Mouse (Mus musculus) hindbrain, embryonic 13.5 days (tissue): ENCODE data around the gene Luzp1. TPM values are rescaled to one million over a fixed set of nuclear protein-coding genes. Genes with fewer than 3 reads are reported as not detected.
A peak's percentile ranks its signal among the peaks of the same experiment; 100 is the strongest.

ENCODE experiments used
- ATAC-seq: fragments of 200-750 bp; cut with Nextera tagmentation; 2 replicates; pipeline ENCODE4 v1.8.0; 2017; ENCODE audit warnings: moderate TSS enrichment; ENCODE audit not compliant: low FRiP score
- H3K27ac ChIP-seq: fragments of 300-500 bp; sonication (generic); 2 replicates; pipeline ENCODE4 v1.5.1; 2015; ENCODE audit warnings: inconsistent platforms, mild to moderate bottlenecking, moderate library complexity
- H3K27me3 ChIP-seq: fragments of 300-500 bp; sonication (generic); 2 replicates; pipeline ENCODE4 v1.6.1; 2015; ENCODE audit warnings: mild to moderate bottlenecking, inconsistent platforms
- H3K36me3 ChIP-seq: fragments of 300-500 bp; sonication (generic); 2 replicates; pipeline ENCODE4 v1.6.1; 2015; ENCODE audit warnings: mild to moderate bottlenecking, inconsistent platforms
- H3K4me1 ChIP-seq: fragments of 300-500 bp; sonication (generic); replicated peaks from 2 replicates; pipeline ENCODE4 v1.6.1; 2015; ENCODE audit warnings: inconsistent platforms
- H3K4me2 ChIP-seq: fragments of 300-500 bp; sonication (generic); 2 replicates; pipeline ENCODE4 v1.6.1; 2015; ENCODE audit warnings: inconsistent platforms, mild to moderate bottlenecking, moderate library complexity
- H3K4me3 ChIP-seq: fragments of 300-500 bp; sonication (generic); 2 replicates; pipeline ENCODE4 v1.5.1; 2015; ENCODE audit warnings: mild to moderate bottlenecking, inconsistent platforms
- H3K9ac ChIP-seq: fragments of 300-500 bp; sonication (generic); 2 replicates; pipeline ENCODE4 v1.6.1; 2015; ENCODE audit warnings: mild to moderate bottlenecking, inconsistent platforms
- H3K9me3 ChIP-seq: fragments of 300-500 bp; sonication (generic); 2 replicates; pipeline ENCODE4 v1.6.1; 2016; ENCODE audit warnings: inconsistent platforms
- WGBS: fragments of 180-500 bp; shearing (Covaris S2); methylation state at CpG from one replicate; pipeline ENCODE4 v1.1.7; 2015; 5-methylcytosine and 5-hydroxymethylcytosine counted together
- polyA plus RNA-seq: library from polyadenylated mRNA; unstranded; fragments of >200 nt; fragmentation: Nextera tagmentation; extraction: Ambion mirVana; gene quantifications from 2 replicates; pipeline ENCODE4 v1.2.1, GENCODE M21; 2015

The Luzp1 gene
- polyA plus RNA-seq, 1 experiment from 2014 or later: 76.1 TPM

DNA sequence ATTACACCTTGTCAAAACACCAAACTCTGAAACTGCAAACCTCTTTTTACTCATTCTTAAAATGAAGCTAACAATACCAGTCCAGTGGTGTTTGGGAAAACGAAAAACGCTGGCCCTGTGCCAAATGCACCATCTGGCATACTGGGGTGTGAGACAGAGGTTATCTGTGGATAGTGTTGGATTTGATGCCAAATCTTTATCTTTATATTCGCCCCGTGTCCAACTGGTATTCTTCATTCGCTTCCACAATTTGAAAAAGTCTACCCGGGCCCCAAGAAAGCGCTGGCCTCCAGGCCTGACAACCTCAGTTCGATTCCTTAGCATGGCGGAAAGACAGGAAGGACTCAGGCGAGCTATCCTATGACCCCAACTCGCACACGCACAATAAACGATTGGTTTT is 131.9 kb downstream of the Luzp1 start:
- no peaks in the 10 kb centered on the region for H3K9me3 ChIP-seq
- 2% methylated on average over 13 of the region's 13 CpGs for WGBS

DNA sequence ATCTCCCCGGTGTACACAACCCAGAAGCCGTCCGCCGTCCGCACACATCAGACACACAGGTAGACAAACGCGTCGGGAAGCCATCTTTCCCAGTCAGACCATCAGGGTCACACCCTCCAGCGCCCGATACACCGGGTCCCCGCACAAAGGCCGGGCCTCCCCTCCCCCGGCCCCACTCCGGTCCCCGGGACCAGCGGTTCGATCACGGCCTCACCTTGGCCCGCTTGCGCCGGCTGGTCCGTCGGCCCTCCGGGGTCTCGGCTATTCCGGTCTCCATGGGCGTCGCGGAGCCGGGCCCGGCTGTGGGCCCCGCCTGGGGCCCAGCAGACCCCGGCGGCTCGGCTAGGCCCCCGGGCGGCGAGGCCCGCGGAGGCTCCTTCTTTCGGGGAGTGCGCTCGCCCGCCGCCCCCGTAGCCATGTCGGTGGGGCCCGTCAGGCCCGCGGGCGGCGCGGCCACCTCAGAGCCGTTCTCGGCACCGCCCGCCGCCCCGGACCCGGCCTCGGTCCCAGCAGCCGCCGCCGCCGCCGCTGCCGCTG is 132.5 kb downstream of the Luzp1 start:
- Histone ChIP-seq H3K4me2 (peak overlapping the region; percentile 76), H3K27ac (peak overlapping the region; percentile 99), H3K27me3 (no peaks in the 10 kb centered on the region), H3K4me3 (peak overlapping the region; percentile 97), H3K36me3 (no peaks in the 10 kb centered on the region), H3K9ac (peak overlapping the region; percentile 99), H3K9me3 (no peaks in the 10 kb centered on the region), H3K4me1 (peaks cover 26% of the 10 kb centered on the region)
- ATAC-seq: peak; percentile 67
- under 1% methylated on average over 47 of the region's 68 CpGs for WGBS

More for the DNA sequence above, 131.9 kb downstream of the Luzp1 start:
- H3K27ac ChIP-seq: peak overlapping the region; percentile 99
- no peak for ATAC-seq
- H3K4me2 ChIP-seq: peak overlapping the region; percentile 76
- no peaks in the 10 kb centered on the region for H3K27me3 ChIP-seq
- H3K36me3 ChIP-seq: no peaks in the 10 kb centered on the region
- peak overlapping the region; percentile 99 for H3K9ac ChIP-seq
- H3K4me3 ChIP-seq: peak overlapping the region; percentile 97
- peaks cover 30% of the 10 kb centered on the region for H3K4me1 ChIP-seq

DNA sequence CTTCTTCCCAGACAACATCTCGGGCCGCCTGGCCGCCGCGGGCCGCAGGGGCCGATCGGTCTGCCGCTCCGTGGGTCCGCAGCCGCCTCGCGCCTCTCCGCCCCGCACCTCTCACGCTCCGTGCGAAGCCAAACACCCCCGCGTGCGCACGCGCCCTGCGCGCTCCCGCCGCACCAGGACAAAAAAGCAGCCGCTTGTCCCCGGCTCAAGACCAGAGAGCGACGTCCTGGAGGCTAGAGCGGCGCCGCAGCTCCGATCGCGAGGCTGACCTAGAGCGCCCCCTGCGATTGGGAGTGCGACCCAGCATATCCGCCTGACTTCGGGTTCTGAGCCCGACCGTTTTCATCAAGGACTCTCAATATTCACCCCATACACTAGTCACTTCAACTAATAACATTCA is 133.0 kb downstream of the Luzp1 start, which contains the start of gene Kdm1a:
Gene Kdm1a, minus strand, starts transcription at position 156 of the 400 bp plus-strand sequence.
- ATAC-seq: peak; percentile 83
- H3K4me3 ChIP-seq: peak within 1 kb of the TSS; percentile 97
- H3K27ac ChIP-seq: peak within 1 kb of the TSS; percentile 99
- WGBS: under 1% methylated on average over 45 of the region's 45 CpGs
- H3K9ac ChIP-seq: peak within 1 kb of the TSS; percentile 99
- H3K36me3 ChIP-seq: no peaks in the 10 kb centered on the region
- no peaks in the 10 kb centered on the region for H3K9me3 ChIP-seq
- H3K4me1 ChIP-seq: peaks cover 23% of the 10 kb centered on the region
- H3K4me2 ChIP-seq: peak within 1 kb of the TSS; percentile 76
- H3K27me3 ChIP-seq: no peaks in the 10 kb centered on the region

Other genes starting within 250 kb of the Luzp1 start
- 2.2 and 2.4 TPM in 2 replicates for gene Tcea3, start 222.0 kb upstream of the Luzp1 start, polyA plus RNA-seq
- gene Zfp46, start 185.1 kb upstream of the Luzp1 start, polyA plus RNA-seq: 41.3 and 44.5 TPM in 2 replicates
- 234 and 252 TPM in 2 replicates for gene Hnrnpr, start 158.8 kb upstream of the Luzp1 start, polyA plus RNA-seq
- gene Htr1d, start 46.2 kb upstream of the Luzp1 start, polyA plus RNA-seq: 0.55 and 1.1 TPM in 2 replicates
- 0.09 and 0.10 TPM in 2 replicates for gene 6030445D17Rik, start 7.5 kb upstream of the Luzp1 start, polyA plus RNA-seq
- gene Kdm1a, start 133.0 kb downstream of the Luzp1 start, polyA plus RNA-seq: 80.7 and 80.8 TPM in 2 replicates
- gene Tex46, start 140.7 kb downstream of the Luzp1 start, polyA plus RNA-seq: not detected in 2 replicates
- 0.06 TPM in 1 of 2 replicates, not detected in the other for gene Lactbl1, start 152.9 kb downstream of the Luzp1 start, polyA plus RNA-seq